Mouse (Mus musculus) heart, adult 2 months (tissue): ENCODE measurements at regions not wholly inside any gene's neighbourhood (a gene's known extent, or its start where the extent isn't known, plus 50 kb on each side); places are given as distances from the start of the nearest gene placed in this dataset.

Experiments used
- CTCF ChIP-seq: fragments of 200-600 bp; IDR thresholded peaks from 2 replicates; pipeline ENCODE4 v1.8.1; 2022; ENCODE audit warnings: antibody characterized with exemption, mild to moderate bottlenecking, moderate library complexity
- POLR2A ChIP-seq: fragments of 200-500 bp; IDR thresholded peaks from 2 replicates; pipeline ENCODE4 v1.6.1; 2011; ENCODE audit warnings: mild to moderate bottlenecking, low read depth, low read length, control low read depth; ENCODE audit not compliant: insufficient read depth

- TF ChIP-seq CTCF (no peak), POLR2A (no peak)
These were observed 501.2 kb downstream of the Dok5 start for GRCm38 (mm10) chr2:171232812-171233211.
